Mouse (Mus musculus) gastrocnemius, postnatal 10 days (tissue): ENCODE measurements around the gene Clk2. TPM values are rescaled to one million over a fixed set of nuclear protein-coding genes. Genes with fewer than 3 reads are reported as not detected.

Source experiments
- DNase-seq: peaks from one replicate; pipeline ENCODE4 v3.0.0; 2021; ENCODE audit warnings: mixed read lengths
- total RNA-seq, 2 experiments: library from RNA; stranded (reverse); gene quantifications; 2 replicates each; pipeline ENCODE4 v1.2.3; 2021

Clk2 gene
- total RNA-seq, 2 experiments from 2014 or later: 21.5 to 32.6 TPM

- DNase-seq: no peak
Measured at GRCm38 (mm10) chr3:89224796-89225195, 60.2 kb downstream of the Clk2 start.

GRCm38 (mm10) chr3:89225321-89225815 lies 60.8 kb downstream of the Clk2 start:
- DNase-seq: no peak

GRCm38 (mm10) chr3:89225918-89226317 lies 61.3 kb downstream of the Clk2 start:
- DNase-seq: no peak

GRCm38 (mm10) chr3:89226361-89226760 lies 61.8 kb downstream of the Clk2 start:
- no peak for DNase-seq

Other genes with a start within 250 kb of the Clk2 start
- 10 to 100 TPM; 28.8 to 35.3 TPM for gene Ash1l, start 214.2 kb upstream of the Clk2 start, total RNA-seq
- 10 to 100 TPM; 62.8 to 67.6 TPM for gene Dap3, start 213.6 kb upstream of the Clk2 start, total RNA-seq
- 1 to 10 TPM; 9.7 to 9.9 TPM for gene Rusc1, start 71.5 kb upstream of the Clk2 start, total RNA-seq
- gene Gm43738, start 63.7 kb upstream of the Clk2 start, total RNA-seq: not detected
- 10 to 100 TPM; 33.7 to 35.5 TPM for gene Fdps, start 62.8 kb upstream of the Clk2 start, total RNA-seq
- under 1 TPM in 1 of 2 experiments, not detected in 1; 0.41 TPM for gene Pklr, start 28.7 kb upstream of the Clk2 start, total RNA-seq
- gene Hcn3, start 4.6 kb upstream of the Clk2 start, total RNA-seq: 1 to 10 TPM in 1 of 2 experiments, under 1 TPM in 1; 0.12 to 1.1 TPM
- 10 to 100 TPM; 36.7 to 40.0 TPM for gene Scamp3, start 12.7 kb downstream of the Clk2 start, total RNA-seq
- gene Fam189b, start 18.3 kb downstream of the Clk2 start, total RNA-seq: 10 to 100 TPM; 11.1 to 12.9 TPM
- 10 to 100 TPM; 20.6 to 24.5 TPM for gene Gba, start 38.1 kb downstream of the Clk2 start, total RNA-seq
- 10 to 100 TPM; 46.2 to 61.5 TPM for gene Thbs3, start 50.4 kb downstream of the Clk2 start, total RNA-seq
- gene Mtx1, start 62.3 kb downstream of the Clk2 start, total RNA-seq: 10 to 100 TPM; 55.2 to 57.3 TPM
- under 1 TPM; 0.16 to 0.63 TPM for gene Muc1, start 64.3 kb downstream of the Clk2 start, total RNA-seq
- 10 to 100 TPM; 78.1 to 93.1 TPM for gene Krtcap2, start 81.2 kb downstream of the Clk2 start, total RNA-seq
- under 1 TPM; 0.70 to 0.86 TPM for gene Trim46, start 81.5 kb downstream of the Clk2 start, total RNA-seq
- gene Dpm3, start 94.6 kb downstream of the Clk2 start, total RNA-seq: 10 to 100 TPM; 47.4 to 54.9 TPM
- 10 to 100 TPM; 19.0 to 28.7 TPM for gene Slc50a1, start 105.8 kb downstream of the Clk2 start, total RNA-seq
- 10 to 100 TPM; 21.1 to 26.3 TPM for gene Efna1, start 116.3 kb downstream of the Clk2 start, total RNA-seq
- gene Efna3, start 158.2 kb downstream of the Clk2 start, total RNA-seq: not detected
- 1 to 10 TPM in 1 of 2 experiments, under 1 TPM in 1; 0.82 to 1.9 TPM for gene Efna4, start 173.2 kb downstream of the Clk2 start, total RNA-seq
- 10 to 100 TPM; 32.6 to 48.1 TPM for gene Adam15, start 185.2 kb downstream of the Clk2 start, total RNA-seq
- gene Dcst2, start 197.2 kb downstream of the Clk2 start, total RNA-seq: not detected
- gene Dcst1, start 200.5 kb downstream of the Clk2 start, total RNA-seq: under 1 TPM; 0.12 to 0.14 TPM
- 10 to 100 TPM; 19.1 to 21.8 TPM for gene Zbtb7b, start 230.0 kb downstream of the Clk2 start, total RNA-seq
- gene Lenep, start 238.0 kb downstream of the Clk2 start, total RNA-seq: under 1 TPM; 0.59 to 0.73 TPM
- 10 to 100 TPM; 25.8 to 29.5 TPM for gene Flad1, start 247.1 kb downstream of the Clk2 start, total RNA-seq